Mouse (Mus musculus) liver, embryonic 15.5 days (tissue): ENCODE measurements around the gene Naglu. TPM values are rescaled to one million over a fixed set of nuclear protein-coding genes. Genes with fewer than 3 reads are reported as not detected.

Experiments
- microRNA-seq: library from miRNA; unstranded; fragments of <30 nt; microRNA quantifications from one replicate; pipeline ENCODE4, GENCODE M21; 2016
- polyA plus RNA-seq: library from polyadenylated mRNA; unstranded; fragments of >200 nt; fragmentation: Nextera tagmentation; extraction: Ambion mirVana; gene quantifications from 2 replicates; pipeline ENCODE4 v1.2.1, GENCODE M21; 2015

Naglu gene
- polyA plus RNA-seq, 1 experiment from 2014 or later, result 7.1 TPM

Small RNA genes within 50 kb of the gene (microRNA-seq; reads per million reads assigned to microRNA genes)
- 1.3 reads per million for gene Mir6928

Other genes with a start within 250 kb of the Naglu start
- gene Stat5b, start 219.3 kb upstream of the Naglu start, polyA plus RNA-seq, result 20.6 and 22.5 TPM in 2 replicates
- gene Stat5a, start 210.7 kb upstream of the Naglu start, polyA plus RNA-seq, result 8.2 and 8.7 TPM in 2 replicates
- 35.5 and 40.0 TPM in 2 replicates for gene Stat3, start 130.5 kb upstream of the Naglu start, polyA plus RNA-seq
- gene Cavin1, start 99.1 kb upstream of the Naglu start, polyA plus RNA-seq, result 26.9 and 28.1 TPM in 2 replicates
- gene Atp6v0a1, start 60.6 kb upstream of the Naglu start, polyA plus RNA-seq, result 45.3 and 47.1 TPM in 2 replicates
- gene Hsd17b1, start 8.4 kb downstream of the Naglu start, polyA plus RNA-seq, result 0.29 and 0.39 TPM in 2 replicates
- gene Coasy, start 12.6 kb downstream of the Naglu start, polyA plus RNA-seq, result 18.9 and 22.9 TPM in 2 replicates
- gene Mlx, start 17.3 kb downstream of the Naglu start, polyA plus RNA-seq, result 24.2 and 26.7 TPM in 2 replicates
- 15.2 and 15.4 TPM in 2 replicates for gene Psmc3ip, start 25.4 kb downstream of the Naglu start, polyA plus RNA-seq
- gene Retreg3, start 49.9 kb downstream of the Naglu start, polyA plus RNA-seq, result 13.4 and 13.6 TPM in 2 replicates
- gene Tubg1, start 49.9 kb downstream of the Naglu start, polyA plus RNA-seq, result 38.3 and 38.9 TPM in 2 replicates
- 0.05 and 0.24 TPM in 2 replicates for gene Tubg2, start 85.9 kb downstream of the Naglu start, polyA plus RNA-seq
- gene Cntnap1, start 100.5 kb downstream of the Naglu start, polyA plus RNA-seq, result 0.07 and 0.12 TPM in 2 replicates
- gene Plekhh3, start 101.3 kb downstream of the Naglu start, polyA plus RNA-seq, result 1.5 and 1.9 TPM in 2 replicates
- 0.05 TPM in 1 of 2 replicates, not detected in the other for gene Ccr10, start 105.4 kb downstream of the Naglu start, polyA plus RNA-seq
- 9.8 and 11.0 TPM in 2 replicates for gene Ezh1, start 156.5 kb downstream of the Naglu start, polyA plus RNA-seq
- gene Ramp2, start 176.0 kb downstream of the Naglu start, polyA plus RNA-seq, result 20.3 and 25.4 TPM in 2 replicates
- 77.2 and 81.7 TPM in 2 replicates for gene Vps25, start 183.7 kb downstream of the Naglu start, polyA plus RNA-seq
- gene Wnk4, start 190.6 kb downstream of the Naglu start, polyA plus RNA-seq, result 5.1 and 6.7 TPM in 2 replicates
- 0.67 TPM in 2 replicates for gene Cntd1, start 209.0 kb downstream of the Naglu start, polyA plus RNA-seq
- 80.5 and 87.1 TPM in 2 replicates for gene Coa3, start 209.1 kb downstream of the Naglu start, polyA plus RNA-seq
- gene Becn1, start 232.3 kb downstream of the Naglu start, polyA plus RNA-seq, result 94.0 and 97.1 TPM in 2 replicates
- gene Psme3, start 246.2 kb downstream of the Naglu start, polyA plus RNA-seq, result 189 and 190 TPM in 2 replicates